In genomic region chrX:162527240-162527639, GRCm38 (mm10) we compare ENCODE assay signal across 8 mouse cellular contexts.
A peak's percentile ranks its signal among the peaks of the same experiment; 100 is the strongest.
DNase-seq lines count a peak whose midpoint lies in the region; ATAC-seq lines count a peak whose summit lies in the region.

No protein-coding gene starts in this region.

- peak; percentile 58 for DNase-seq in hindbrain, embryonic 11.5 days (ENCODE audit: low spot score)
- peak; percentile 41 for DNase-seq in ES-CJ7 (ENCODE audit: low read depth, low spot score)
- DNase-seq in c-Kit-positive CD71-positive TER-119-positive erythroid progenitor cells, embryonic 14.5 days (ENCODE audit: low spot score), result peak; percentile 12
- DNase-seq in forelimb bud, embryonic 11.5 days (ENCODE audit: low read depth, low spot score), result peak; percentile 32
- DNase-seq in layer of hippocampus, adult 9-11 months, result peak; percentile 61
- peak; percentile 7 for DNase-seq in yolk sac, embryonic 10.5 days (ENCODE audit: low spot score)

- no peak overlapping the region for H3K9ac ChIP-seq in hindbrain, embryonic 11.5 days (ENCODE audit: low read depth, low read length)
- no peak overlapping the region for H3K9ac ChIP-seq in hindbrain, embryonic 16.5 days (ENCODE audit: low read depth, low read length)

- no peaks in the 10 kb centered on the region for H3K9me3 ChIP-seq in hindbrain, embryonic 11.5 days (ENCODE audit: control insufficient read depth, low read length)
- no peaks in the 10 kb centered on the region for H3K9me3 ChIP-seq in hindbrain, embryonic 16.5 days (ENCODE audit: control insufficient read depth, low read length)

- 0 out of 2 replicates have a peak, but pooled peaks have one; percentile 38 for ATAC-seq in hindbrain, embryonic 11.5 days (ENCODE audit: low FRiP score)
- no peak for ATAC-seq in hindbrain, embryonic 16.5 days
- peak; percentile 84 for ATAC-seq in megakaryocyte-erythroid progenitor cell, adult 5-6 weeks (replicated peaks; ENCODE audit: low FRiP score, low TSS enrichment, poor library complexity, severe bottlenecking)

- H3K4me3 ChIP-seq in hindbrain, embryonic 11.5 days (ENCODE audit: low read depth, low read length), result no peak overlapping the region
- H3K4me3 ChIP-seq in hindbrain, embryonic 16.5 days (ENCODE audit: low read length), result no peak overlapping the region

- H3K36me3 ChIP-seq in hindbrain, embryonic 11.5 days (ENCODE audit: control insufficient read depth, insufficient read depth, low read length), result no peaks in the 10 kb centered on the region
- no peaks in the 10 kb centered on the region for H3K36me3 ChIP-seq in hindbrain, embryonic 16.5 days (ENCODE audit: control insufficient read depth, insufficient read depth, low read length)

- no peak overlapping the region for H3K4me2 ChIP-seq in hindbrain, embryonic 11.5 days (replicated peaks; ENCODE audit: low read depth, low read length)
- H3K4me2 ChIP-seq in hindbrain, embryonic 16.5 days (ENCODE audit: low read length), result no peak overlapping the region

- H3K27ac ChIP-seq in hindbrain, embryonic 11.5 days (ENCODE audit: low read depth, low read length), result no peak overlapping the region
- H3K27ac ChIP-seq in hindbrain, embryonic 16.5 days (ENCODE audit: low read depth, low read length), result no peak overlapping the region

- peaks cover 3% of the 10 kb centered on the region for H3K27me3 ChIP-seq in hindbrain, embryonic 11.5 days (ENCODE audit: control insufficient read depth, insufficient read depth, low read length)
- no peaks in the 10 kb centered on the region for H3K27me3 ChIP-seq in hindbrain, embryonic 16.5 days (replicated peaks; ENCODE audit: control insufficient read depth, insufficient read depth, low read length)

- no peaks in the 10 kb centered on the region for H3K4me1 ChIP-seq in hindbrain, embryonic 11.5 days (replicated peaks; ENCODE audit: control insufficient read depth, insufficient read depth, low read length)
- H3K4me1 ChIP-seq in hindbrain, embryonic 16.5 days (ENCODE audit: control insufficient read depth, insufficient read depth, low read depth, low read length), result no peaks in the 10 kb centered on the region

- WGBS in hindbrain, embryonic 11.5 days, result 46% methylated on average over 2 of the region's 2 CpGs
- 30% methylated on average over 2 of the region's 2 CpGs for WGBS in hindbrain, embryonic 16.5 days

Comparison
In these comparisons a context has a peak if more than half of its experiments do, and no peak if none do; other contexts are left out.
1. DNase-seq: peak in every context shown above with its lines; median percentile 61 in layer of hippocampus, adult 9-11 months; 58 in hindbrain, embryonic 11.5 days; 41 in ES-CJ7; 32 in forelimb bud, embryonic 11.5 days; 12 in c-Kit-positive CD71-positive TER-119-positive erythroid progenitor cells, embryonic 14.5 days; 7 in yolk sac, embryonic 10.5 days.